ENCODE assay signal across 29 mouse cellular contexts in the genomic region with DNA sequence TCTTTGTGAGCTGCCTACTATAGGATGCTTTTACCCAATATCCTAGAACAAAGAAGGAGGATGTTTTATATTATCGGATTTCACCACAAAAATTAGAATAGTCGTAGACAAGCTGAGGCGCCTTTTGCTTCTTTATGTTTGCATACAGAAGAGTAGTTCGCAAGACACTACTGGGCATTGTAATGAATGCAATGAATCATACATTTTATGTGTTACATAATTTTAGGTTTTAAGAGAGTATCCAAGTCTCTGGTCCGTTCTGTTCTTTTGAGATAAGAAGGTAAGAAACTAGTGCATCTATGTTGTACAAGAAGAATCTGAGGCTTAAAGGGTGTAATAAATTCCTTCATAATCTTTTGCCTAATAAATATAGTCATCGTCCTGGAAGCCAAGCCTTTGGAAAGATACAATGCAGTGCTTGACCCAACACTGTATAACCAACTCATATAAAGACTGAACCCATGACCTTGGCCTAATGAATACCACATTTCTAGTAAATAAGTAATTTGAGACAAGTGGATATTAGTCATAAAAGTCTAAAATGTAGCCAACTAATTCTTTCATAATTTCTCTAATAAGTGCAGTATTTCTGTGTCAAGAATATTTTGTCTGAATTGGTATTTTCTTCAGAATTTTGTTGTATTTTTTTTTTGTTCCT.
A peak's percentile ranks its signal among the peaks of the same experiment; 100 is the strongest.
DNase-seq lines count a peak whose midpoint lies in the region; ATAC-seq and TF ChIP-seq lines count a peak whose summit lies in the region.
"Had no signal": no experiment of that assay in that cellular context is flagged by ENCODE, and none has a peak within 500 bp of the region (broad histone marks: within the 10 kb centered on the region; RNA-seq: fewer than 3 reads in every experiment).

No protein-coding gene starts in this region.

- no peaks in the 10 kb centered on the region for H3K9me3 ChIP-seq in liver, embryonic 12.5 days (replicated peaks)
- no peaks in the 10 kb centered on the region for H3K9me3 ChIP-seq in neural tube, embryonic 15.5 days (replicated peaks)
- H3K9me3 ChIP-seq: embryonic facial prominence, embryonic 10.5 days; embryonic facial prominence, embryonic 13.5 days; forebrain, embryonic 12.5 days; forebrain, embryonic 15.5 days; heart, embryonic 13.5 days; hindbrain, embryonic 15.5 days had no signal

- no peak for TF ChIP-seq CTCF in C2C12 (IDR thresholded peaks at IDR 0.05; ENCODE audit: control insufficient read depth, insufficient read depth, insufficient read length)

- no peaks in the 10 kb centered on the region for H3K36me3 ChIP-seq in C2C12 (ENCODE audit: control insufficient read depth, insufficient read depth)
- no peaks in the 10 kb centered on the region for H3K36me3 ChIP-seq in liver, embryonic 12.5 days
- no peaks in the 10 kb centered on the region for H3K36me3 ChIP-seq in neural tube, embryonic 15.5 days
- H3K36me3 ChIP-seq: embryonic facial prominence, embryonic 10.5 days; embryonic facial prominence, embryonic 13.5 days; forebrain, embryonic 12.5 days; forebrain, embryonic 15.5 days; G1E; heart, embryonic 13.5 days; hindbrain, embryonic 15.5 days had no signal

- H3K27ac ChIP-seq in liver, embryonic 12.5 days, result no peak overlapping the region
- H3K27ac ChIP-seq in neural tube, embryonic 15.5 days (replicated peaks), result no peak overlapping the region
- H3K27ac ChIP-seq: embryonic facial prominence, embryonic 10.5 days; embryonic facial prominence, embryonic 13.5 days; forebrain, embryonic 12.5 days; forebrain, embryonic 15.5 days; heart, embryonic 13.5 days; hindbrain, embryonic 15.5 days had no signal

- no peaks in the 10 kb centered on the region for H3K4me1 ChIP-seq in liver, embryonic 12.5 days
- H3K4me1 ChIP-seq in neural tube, embryonic 15.5 days, result no peaks in the 10 kb centered on the region
- H3K4me1 ChIP-seq: heart, embryonic 13.5 days; hindbrain, embryonic 15.5 days had no signal

- no peak overlapping the region for H3ac ChIP-seq in C2C12 (ENCODE audit: control insufficient read depth, insufficient read length, low read depth)

- H3K4me3 ChIP-seq in C2C12 (ENCODE audit: insufficient read depth, poor library complexity, severe bottlenecking), result no peak overlapping the region
- H3K4me3 ChIP-seq in liver, embryonic 12.5 days, result no peak overlapping the region
- no peak overlapping the region for H3K4me3 ChIP-seq in neural tube, embryonic 15.5 days (replicated peaks)
- H3K4me3 ChIP-seq: embryonic facial prominence, embryonic 10.5 days; embryonic facial prominence, embryonic 13.5 days; erythroblast, embryonic 14.5 days; forebrain, embryonic 12.5 days; forebrain, embryonic 15.5 days; heart, embryonic 13.5 days; hindbrain, embryonic 15.5 days had no signal

- H3K4me2 ChIP-seq in liver, embryonic 12.5 days, result no peak overlapping the region
- no peak overlapping the region for H3K4me2 ChIP-seq in neural tube, embryonic 15.5 days
- H3K4me2 ChIP-seq: embryonic facial prominence, embryonic 13.5 days; forebrain, embryonic 12.5 days; forebrain, embryonic 15.5 days; heart, embryonic 13.5 days; hindbrain, embryonic 15.5 days had no signal

- peak; percentile 64; the same call in 1 of the 2 replicates for ATAC-seq in frontal cortex, adult (ENCODE audit: low TSS enrichment)
- ATAC-seq in liver, embryonic 12.5 days, result no peak
- ATAC-seq in neural tube, embryonic 15.5 days (ENCODE audit: low FRiP score), result no peak
- ATAC-seq: activated CD4-positive, CD25-positive, alpha-beta regulatory T cell, adult 4 months; forebrain, embryonic 15.5 days had no signal

- 77% methylated on average over 6 of the region's 6 CpGs for WGBS in liver, embryonic 12.5 days (ENCODE audit: insufficient replicate concordance)
- 88% methylated on average over 6 of the region's 6 CpGs for WGBS in neural tube, embryonic 15.5 days

- no peaks in the 10 kb centered on the region for H3K27me3 ChIP-seq in C2C12 (ENCODE audit: control insufficient read depth, insufficient read depth, insufficient read length)
- H3K27me3 ChIP-seq in liver, embryonic 12.5 days (replicated peaks), result no peaks in the 10 kb centered on the region
- no peaks in the 10 kb centered on the region for H3K27me3 ChIP-seq in neural tube, embryonic 15.5 days (replicated peaks)
- H3K27me3 ChIP-seq: CH12.LX; embryonic facial prominence, embryonic 13.5 days; heart, embryonic 13.5 days; hindbrain, embryonic 15.5 days had no signal

- H3K79me2 ChIP-seq in C2C12 (ENCODE audit: control insufficient read depth, insufficient read depth), result no peaks in the 10 kb centered on the region

- H3K9ac ChIP-seq in liver, embryonic 12.5 days, result no peak overlapping the region
- H3K9ac ChIP-seq in neural tube, embryonic 15.5 days (replicated peaks), result no peak overlapping the region
- H3K9ac ChIP-seq: embryonic facial prominence, embryonic 13.5 days; forebrain, embryonic 12.5 days; forebrain, embryonic 15.5 days; heart, embryonic 13.5 days; hindbrain, embryonic 15.5 days had no signal

- no peaks in the 10 kb centered on the region for H3K79me3 ChIP-seq in C2C12 (ENCODE audit: low read depth)

- no peak for DNase-seq in frontal cortex, postnatal 14 days (ENCODE audit: low spot score in 2 of 2)
- DNase-seq in 3134 (ENCODE audit: extremely low read depth, insufficient read length, low spot score), result peak; percentile 7
- DNase-seq in forelimb bud, embryonic 11.5 days (ENCODE audit: low read depth, low spot score), result peak; percentile 10
- no peak for DNase-seq in adrenal gland, adult 8-10 months
- DNase-seq: adrenal gland, postnatal 10 days; adrenal gland, postnatal 36 days; cerebellum, adult 18-20 months; cerebellum, adult 9-10 months; cerebellum, postnatal 14 days; gastrocnemius, postnatal 25 days; heart, adult 18-20 months; heart, postnatal 14 days; heart, postnatal 4 days; kidney, adult 11 months; kidney, adult 8-10 months had no signal

TF ChIP-seq in C2C12, 6 proteins besides CTCF, POLR2A, EP300 and RAD21:
- TF ChIP-seq CEBPB (IDR thresholded peaks at IDR 0.05; ENCODE audit: low read depth) (peak; percentile 78), MYOD1 (IDR thresholded peaks at IDR 0.05; ENCODE audit: control insufficient read depth, insufficient read length, low read depth) (no peak), MYOG (IDR thresholded peaks at IDR 0.05; ENCODE audit: control insufficient read depth, extremely low read depth, insufficient read length) (no peak), USF1 (IDR thresholded peaks at IDR 0.05; ENCODE audit: low read depth) (no peak)

Comparison
In these comparisons a context has a peak if more than half of its experiments do, and no peak if none do; other contexts are left out.
1. DNase-seq: peak in 3134 (single experiment) and forelimb bud, embryonic 11.5 days (single experiment); none in frontal cortex, postnatal 14 days (0 of 2) and adrenal gland, adult 8-10 months (single experiment).